ENCODE assay signal across 1 mouse cellular context in genomic region chr13:30932972-30933371, GRCm38 (mm10).
A peak's percentile ranks its signal among the peaks of the same experiment; 100 is the strongest.
TF ChIP-seq lines count a peak whose summit lies in the region.

No protein-coding gene starts in this region.

TF ChIP-seq in CH12.LX, 34 proteins besides CTCF, POLR2A, EP300 and RAD21 (continued from another document):
- TF ChIP-seq MAFK (IDR thresholded peaks at IDR 0.05; ENCODE audit: insufficient replicate concordance, low read length): peak; percentile 66
